Mouse (Mus musculus): ENCODE data around the gene Srr. TPM values are rescaled to one million over a fixed set of nuclear protein-coding genes. Genes with fewer than 3 reads are reported as not detected.

The Srr gene
- 3.8 and 6.9 TPM in 2 replicates for polyA plus RNA-seq (2012; rRNA removed)

DNA sequence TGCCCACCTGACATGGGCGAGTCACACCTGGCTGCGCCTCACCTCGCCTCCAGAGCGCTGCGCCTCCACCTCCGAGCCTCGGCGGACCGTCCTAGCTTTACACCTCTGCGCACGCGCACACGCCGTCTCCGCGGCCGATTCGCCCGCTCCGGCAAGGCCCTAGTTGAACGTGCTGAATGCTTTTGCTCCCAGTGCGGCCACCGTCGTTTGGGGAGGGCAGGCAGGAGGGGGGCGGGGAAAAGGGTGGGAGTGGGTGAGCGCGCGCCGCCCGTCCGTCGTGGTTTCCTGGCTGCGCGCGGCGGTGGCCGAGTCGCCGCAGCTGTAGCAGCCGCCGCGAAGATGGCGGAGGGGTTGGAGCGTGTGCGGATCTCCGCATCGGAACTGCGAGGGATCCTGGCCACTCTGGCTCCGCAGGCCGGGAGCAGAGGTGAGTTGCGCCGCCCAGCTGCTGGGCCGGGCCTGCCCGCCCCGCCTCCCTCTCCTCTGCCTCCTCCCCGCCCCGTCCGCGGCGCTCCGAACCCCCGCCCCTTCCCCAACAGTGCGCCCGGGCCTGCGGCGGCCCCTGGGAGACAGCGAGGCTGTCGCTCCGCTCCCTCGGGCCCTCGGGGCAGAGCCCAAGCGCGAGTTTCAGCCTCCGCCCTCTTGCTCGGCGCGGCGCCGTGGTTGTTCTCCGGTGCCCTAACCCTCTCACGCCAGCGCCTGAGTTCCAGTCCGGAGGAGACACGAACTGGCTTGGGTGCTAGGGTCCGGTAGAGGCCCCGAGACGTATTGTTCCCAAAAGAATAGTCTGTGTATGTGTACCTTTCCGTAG lies at the start of gene Srr, which contains the start of gene Smg6:
Srr (minus strand) TSS at position 372 of the 811 bp plus-strand sequence.
Smg6 (plus strand) TSS at position 247 of the 811 bp plus-strand sequence.

DNA sequence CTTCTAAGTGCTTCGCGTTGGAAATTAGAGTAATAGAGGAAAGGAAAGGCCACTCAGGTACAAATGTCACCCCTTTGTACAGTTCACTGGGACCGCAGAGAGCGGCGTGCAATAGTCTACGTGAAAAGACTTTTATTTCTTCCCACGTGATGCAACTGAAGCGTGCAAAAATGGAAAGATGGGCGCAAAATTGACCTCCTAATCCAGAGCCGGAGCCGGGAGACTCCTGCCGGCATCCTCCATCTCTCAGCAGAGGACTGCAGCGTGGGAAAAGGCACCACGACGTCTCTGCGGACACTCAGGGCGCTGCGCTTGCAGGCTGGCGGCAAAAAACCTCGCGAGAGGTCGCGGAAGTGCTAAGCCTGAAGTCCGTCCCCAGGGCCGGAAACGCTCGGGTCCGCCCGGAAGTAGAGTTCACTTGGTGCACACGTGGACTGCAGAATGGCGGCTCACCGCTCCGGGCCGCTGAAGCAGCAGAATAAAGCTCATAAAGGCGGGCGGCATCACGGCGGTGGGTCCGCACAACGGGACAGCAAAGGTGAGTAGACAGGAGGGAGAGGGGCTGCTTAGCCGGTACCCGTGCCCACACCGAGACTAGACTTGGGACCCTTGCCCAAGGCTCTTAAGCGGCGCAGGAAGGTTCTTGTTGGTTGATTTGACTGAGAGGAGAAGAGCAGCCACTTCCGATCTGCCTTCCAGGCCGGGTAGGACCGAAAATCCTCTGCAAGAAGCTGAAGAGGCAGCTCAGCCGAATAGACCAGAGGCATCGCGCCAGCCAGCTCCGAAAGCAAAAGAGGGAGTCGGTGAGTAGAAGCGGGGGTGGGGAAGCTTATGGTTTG lies 27.9 kb downstream of the Srr start, which contains the start of gene Tsr1:
Tsr1 (plus strand) TSS at position 394 of the 839 bp plus-strand sequence.

DNA sequence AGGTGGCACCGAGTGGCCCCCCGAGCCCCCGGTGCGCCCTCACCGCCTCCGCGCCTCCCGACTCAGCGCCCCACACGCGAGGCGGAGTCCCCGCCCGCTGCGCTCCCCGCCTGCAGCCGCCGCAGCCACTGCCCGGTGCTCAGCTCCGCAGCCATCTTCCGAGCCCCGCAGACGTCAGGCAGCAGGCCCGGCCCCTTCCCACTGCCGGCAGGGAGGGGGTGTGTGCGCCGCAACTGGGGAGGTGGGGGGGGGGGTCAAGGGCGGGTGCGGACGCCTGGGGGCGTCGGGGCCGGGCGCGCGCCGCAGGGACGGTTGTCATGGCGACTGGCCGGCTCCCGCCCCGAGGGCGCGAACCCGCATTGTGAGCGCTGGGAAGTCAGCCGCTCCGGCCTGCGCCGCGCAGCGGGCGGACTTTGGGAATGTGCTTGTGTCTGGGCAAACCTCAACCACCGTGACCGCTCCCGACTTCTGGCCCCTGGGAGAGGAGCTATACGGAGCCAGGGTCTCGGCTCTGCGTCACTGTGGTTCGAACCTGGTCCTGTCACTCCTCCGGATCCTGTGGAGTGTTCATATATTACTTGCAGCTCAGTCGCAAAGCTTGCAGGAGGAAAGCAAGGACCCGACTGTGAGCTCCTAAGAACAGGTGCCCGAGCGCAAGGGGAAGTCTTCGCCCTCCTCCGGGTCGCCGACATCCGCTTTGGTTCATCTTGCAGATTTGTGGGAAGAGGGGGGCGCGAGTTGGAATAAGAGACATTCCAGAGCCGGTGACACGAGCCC lies 28.7 kb downstream of the Srr start, which contains the start of gene Sgsm2:
Sgsm2 (minus strand) TSS at position 160 of the 777 bp plus-strand sequence.

Other genes with a start within 250 kb of the Srr start
- gene Pafah1b1, start 201.3 kb downstream of the Srr start, polyA plus RNA-seq (2012; rRNA removed), result 9.7 and 11.0 TPM in 2 replicates
- gene Mettl16, start 155.1 kb downstream of the Srr start, polyA plus RNA-seq (2012; rRNA removed), result 2.5 and 3.7 TPM in 2 replicates
- gene Mnt, start 95.0 kb downstream of the Srr start, polyA plus RNA-seq (2012; rRNA removed), result 16.1 and 16.8 TPM in 2 replicates
- gene Sgsm2, start 28.9 kb downstream of the Srr start, polyA plus RNA-seq (2012; rRNA removed), result 35.4 and 37.0 TPM in 2 replicates
- gene Tsr1, start 27.9 kb downstream of the Srr start, polyA plus RNA-seq (2012; rRNA removed), result 7.7 and 10.0 TPM in 2 replicates
- gene Smg6, start 125 bp downstream of the Srr start, polyA plus RNA-seq (2012; rRNA removed), result 22.2 and 29.8 TPM in 2 replicates
- gene Hic1, start 243.6 kb upstream of the Srr start, polyA plus RNA-seq (2012; rRNA removed), result 30.2 and 43.8 TPM in 2 replicates

Data from colon, adult 2 months (tissue).